Mouse (Mus musculus) liver, postnatal 0 days (tissue): ENCODE data around the gene D11Wsu47e. TPM values are rescaled to one million over a fixed set of nuclear protein-coding genes. Genes with fewer than 3 reads are reported as not detected.
"Not testable (repeated sequence)": the region's sequence is repeated elsewhere in the genome, so short reads cannot be mapped to it uniquely, and the experiment has no call there.

ENCODE experiments used
- ATAC-seq: fragments of 200-750 bp; cut with Nextera tagmentation; 2 replicates; pipeline ENCODE4 v1.8.0; 2017; ENCODE audit warnings: mild to moderate bottlenecking, moderate library complexity
- DNase-seq: peaks from one replicate; pipeline ENCODE4 v3.0.0-alpha.2; 2016
- H3K27ac ChIP-seq: fragments of 300-500 bp; sonication (generic); 2 replicates; pipeline ENCODE4 v1.5.1; 2014; ENCODE audit warnings: antibody characterized with exemption, moderate library complexity, mild to moderate bottlenecking, low read depth
- H3K27me3 ChIP-seq: fragments of 300-500 bp; sonication (generic); 2 replicates; pipeline ENCODE4 v1.6.1; 2014; ENCODE audit warnings: low read length, control low read depth, mixed read lengths; ENCODE audit not compliant: insufficient read depth
- H3K36me3 ChIP-seq: fragments of 300-500 bp; sonication (generic); replicated peaks from 2 replicates; pipeline ENCODE4 v1.6.1; 2014; ENCODE audit warnings: mild to moderate bottlenecking, control low read depth, low read length, moderate library complexity, mixed read lengths; ENCODE audit not compliant: insufficient read depth
- H3K4me1 ChIP-seq: fragments of 300-500 bp; sonication (generic); 2 replicates; pipeline ENCODE4 v1.6.1; 2014; ENCODE audit warnings: antibody characterized with exemption, mild to moderate bottlenecking, control low read depth; ENCODE audit not compliant: insufficient read depth
- H3K4me2 ChIP-seq: fragments of 300-500 bp; sonication (generic); 2 replicates; pipeline ENCODE4 v1.6.1; 2014; ENCODE audit warnings: low read depth, mild to moderate bottlenecking, low read length, moderate library complexity, mixed read lengths
- H3K4me3 ChIP-seq: fragments of 300-500 bp; sonication (generic); 2 replicates; pipeline ENCODE4 v1.5.1; 2014; ENCODE audit warnings: low read depth, low read length
- H3K9ac ChIP-seq: fragments of 300-500 bp; sonication (generic); replicated peaks from 2 replicates; pipeline ENCODE4 v1.6.1; 2014; ENCODE audit warnings: mild to moderate bottlenecking, moderate library complexity
- H3K9me3 ChIP-seq: fragments of 300-500 bp; sonication (generic); 2 replicates; pipeline ENCODE4 v1.6.1; 2016; ENCODE audit warnings: mild to moderate bottlenecking, control low read depth, low read length, mixed read lengths
- CTCF ChIP-seq: sonication (generic); IDR thresholded peaks from 2 replicates; pipeline ENCODE4 v1.5.1; 2016; ENCODE audit warnings: antibody characterized with exemption, low read depth
- EP300 ChIP-seq: IDR thresholded peaks from 2 replicates; pipeline ENCODE4 v1.6.1; 2016; ENCODE audit warnings: antibody characterized with exemption, low read depth, mild to moderate bottlenecking
- WGBS: fragments of 180-500 bp; shearing (Covaris S2); extraction: QIAGEN DNeasy Blood & Tissue Kit; methylation state at CpG from one replicate; pipeline ENCODE4 v1.1.7; 2014; ENCODE audit not compliant: insufficient replicate concordance; 5-methylcytosine and 5-hydroxymethylcytosine counted together
- polyA plus RNA-seq: library from polyadenylated mRNA; unstranded; fragments of >200 nt; fragmentation: Nextera tagmentation; extraction: Ambion mirVana; gene quantifications from 2 replicates; pipeline ENCODE4 v1.2.1, GENCODE M21; 2015

D11Wsu47e gene
- polyA plus RNA-seq, 1 experiment from 2014 or later: 4.6 TPM

DNA sequence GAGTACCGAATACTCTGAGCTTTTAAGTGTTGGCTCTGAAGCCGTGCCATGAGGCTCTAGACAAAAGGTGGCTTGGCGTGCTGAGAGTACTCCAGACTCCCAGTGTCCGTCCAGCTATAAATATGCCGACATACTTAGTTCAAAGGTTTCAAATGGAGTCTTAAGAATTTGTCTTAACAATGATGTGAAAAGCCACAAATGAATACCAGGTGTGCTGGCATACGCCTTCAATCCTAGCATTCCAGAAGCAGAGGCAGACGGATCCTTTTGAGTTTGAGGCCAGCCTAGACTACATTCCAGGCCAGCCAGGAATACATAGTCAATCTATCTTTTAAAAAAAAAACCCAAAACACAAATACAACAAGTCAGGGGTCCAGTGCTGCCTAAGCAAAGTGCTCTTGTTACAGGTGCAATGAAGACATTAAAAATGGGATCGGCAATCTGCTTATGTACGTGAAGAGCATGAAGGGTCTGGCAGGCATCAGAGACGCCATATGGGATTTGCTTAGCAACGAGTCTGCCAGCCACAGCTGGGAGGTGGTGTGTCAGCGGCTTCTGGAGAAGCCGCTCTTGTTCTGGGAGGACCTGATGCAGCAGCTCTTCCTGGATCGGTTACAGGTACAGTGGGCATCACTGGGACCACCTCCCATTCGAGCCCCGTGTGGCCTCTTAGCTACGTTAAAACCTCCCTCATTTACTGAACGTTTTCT is 29.5 kb upstream of the D11Wsu47e start:
- no peak overlapping the region for H3K9ac ChIP-seq
- H3K4me2 ChIP-seq: no peak overlapping the region
- TF ChIP-seq CTCF: no peak
- no peak for TF ChIP-seq EP300
- no peaks in the 10 kb centered on the region for H3K27me3 ChIP-seq
- no peak overlapping the region for H3K27ac ChIP-seq
- H3K4me1 ChIP-seq: peaks cover 12% of the 10 kb centered on the region; the same call in 1 of the 2 replicates
- no peak overlapping the region for H3K4me3 ChIP-seq
- ATAC-seq (no peak), DNase-seq (no peak)
- WGBS: 90% methylated on average over 18 of the region's 18 CpGs
- no peaks in the 10 kb centered on the region for H3K9me3 ChIP-seq
- H3K36me3 ChIP-seq: peaks cover 71% of the 10 kb centered on the region

DNA sequence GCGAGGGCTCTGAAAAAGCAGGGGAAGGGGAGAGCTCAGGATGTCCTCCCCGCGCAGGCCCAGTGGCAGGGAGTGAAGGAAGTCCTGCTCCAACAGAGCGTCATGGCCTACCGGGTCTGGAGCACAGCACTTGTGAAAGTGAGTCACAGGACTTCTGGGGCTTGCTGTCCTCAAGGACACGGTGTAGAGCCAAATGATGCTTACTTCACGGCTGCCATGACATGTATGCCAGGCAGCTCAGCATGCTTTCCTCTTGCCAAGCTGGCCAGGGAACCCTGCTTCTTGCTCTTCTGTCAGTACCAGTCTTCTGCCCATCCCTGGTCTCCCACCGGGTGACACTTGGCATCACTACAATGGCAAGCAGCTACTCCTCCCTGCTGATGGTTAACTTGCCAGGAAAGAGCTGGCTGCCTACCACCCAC is 27.7 kb upstream of the D11Wsu47e start:
- Histone ChIP-seq H3K9me3 (no peaks in the 10 kb centered on the region), H3K27ac (no peak overlapping the region), H3K4me2 (no peak overlapping the region), H3K27me3 (no peaks in the 10 kb centered on the region), H3K36me3 (peaks cover 87% of the 10 kb centered on the region), H3K4me1 (peaks cover 1% of the 10 kb centered on the region; the same call in 1 of the 2 replicates), H3K9ac (no peak overlapping the region), H3K4me3 (no peak overlapping the region)
- TF ChIP-seq CTCF: no peak
- TF ChIP-seq EP300: no peak
- ATAC-seq (no peak), DNase-seq (no peak)
- WGBS: 93% methylated on average over 8 of the region's 8 CpGs

- ATAC-seq: no peak
- no peak overlapping the region for H3K4me2 ChIP-seq
- DNase-seq: no peak
- 71% methylated on average over 4 of the region's 4 CpGs for WGBS
- H3K4me1 ChIP-seq: no peaks in the 10 kb centered on the region
- no peak overlapping the region for H3K4me3 ChIP-seq
- TF ChIP-seq EP300 (no peak), CTCF (no peak)
- peaks cover 92% of the 10 kb centered on the region for H3K36me3 ChIP-seq
- no peak overlapping the region for H3K9ac ChIP-seq
- no peaks in the 10 kb centered on the region for H3K9me3 ChIP-seq
- H3K27ac ChIP-seq: no peak overlapping the region
- no peaks in the 10 kb centered on the region for H3K27me3 ChIP-seq
Observed at GRCm38 (mm10) chr11:113657221-113657620, 27.0 kb upstream of the D11Wsu47e start.

DNA sequence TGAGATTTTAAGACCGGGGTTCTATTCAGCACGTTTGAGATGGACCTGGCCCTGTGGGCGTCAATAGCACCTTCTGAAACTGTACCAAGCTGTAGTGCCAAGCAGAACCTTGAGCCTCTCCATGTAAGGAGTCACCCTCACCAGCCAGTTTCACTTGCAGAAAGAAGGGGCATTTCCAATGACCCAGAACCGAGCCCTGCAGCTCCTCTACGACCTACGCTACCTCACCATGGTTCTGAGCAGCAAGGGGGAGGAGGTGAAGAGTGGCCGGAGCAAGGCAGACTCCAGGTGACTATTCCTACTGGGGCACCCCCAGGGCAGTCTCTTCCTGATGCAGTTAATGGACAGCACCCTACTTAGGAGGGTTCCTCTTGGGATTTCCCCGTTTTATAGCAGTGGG is 25.9 kb upstream of the D11Wsu47e start:
- no peak overlapping the region for H3K4me2 ChIP-seq
- H3K9me3 ChIP-seq: no peaks in the 10 kb centered on the region
- peaks cover 84% of the 10 kb centered on the region for H3K36me3 ChIP-seq
- TF ChIP-seq EP300: no peak
- no peak for TF ChIP-seq CTCF
- DNase-seq (no peak), ATAC-seq (no peak)
- no peaks in the 10 kb centered on the region for H3K4me1 ChIP-seq
- H3K27me3 ChIP-seq: no peaks in the 10 kb centered on the region
- 95% methylated on average over 8 of the region's 8 CpGs for WGBS
- no peak overlapping the region for H3K9ac ChIP-seq
- H3K27ac ChIP-seq: no peak overlapping the region
- no peak overlapping the region for H3K4me3 ChIP-seq

GRCm38 (mm10) chr11:113658763-113659162 is 25.4 kb upstream of the D11Wsu47e start:
- Histone ChIP-seq H3K9ac (no peak overlapping the region), H3K4me1 (no peaks in the 10 kb centered on the region), H3K27me3 (no peaks in the 10 kb centered on the region), H3K4me3 (no peak overlapping the region), H3K9me3 (no peaks in the 10 kb centered on the region), H3K4me2 (no peak overlapping the region), H3K36me3 (peaks cover 84% of the 10 kb centered on the region), H3K27ac (no peak overlapping the region)
- 86% methylated on average over 4 of the region's 4 CpGs for WGBS
- no peak for ATAC-seq
- DNase-seq: no peak
- TF ChIP-seq EP300 (no peak), CTCF (no peak)

DNA sequence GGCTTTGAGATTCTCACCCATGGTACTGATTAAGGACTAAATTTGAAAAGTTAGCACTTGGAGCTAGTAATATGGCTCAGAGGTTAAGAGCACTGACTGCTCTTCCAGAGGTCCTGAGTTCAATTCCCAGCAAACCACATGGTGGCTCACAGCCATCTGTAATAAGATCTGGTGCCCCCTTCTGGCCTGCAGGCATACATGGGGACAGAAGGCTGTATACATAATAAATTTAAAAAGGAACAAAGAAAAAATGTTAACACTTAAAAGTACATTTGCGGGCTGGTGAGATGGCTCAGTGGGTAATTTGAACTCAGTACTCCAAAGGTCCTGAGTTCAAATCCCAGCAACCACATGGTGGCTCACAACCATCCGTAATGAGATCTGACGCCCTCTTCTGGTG is 24.0 kb upstream of the D11Wsu47e start:
- H3K27ac ChIP-seq, ATAC-seq, H3K9me3 ChIP-seq, H3K4me2 ChIP-seq, H3K4me3 ChIP-seq, DNase-seq, H3K4me1 ChIP-seq, H3K27me3 ChIP-seq, H3K9ac ChIP-seq: not testable (repeated sequence)
- TF ChIP-seq CTCF: peak; percentile 26; the same call in 1 of the 2 replicates
- peaks cover 79% of the 10 kb centered on the region for H3K36me3 ChIP-seq
- WGBS: 95% methylated on average over 2 of the region's 3 CpGs
